Mouse (Mus musculus): ENCODE results near the gene Hivep3. TPM values are rescaled to one million over a fixed set of nuclear protein-coding genes. Genes with fewer than 3 reads are reported as not detected.

Gene Hivep3
- polyA plus RNA-seq, 1 experiment: 1.4 TPM

DNA sequence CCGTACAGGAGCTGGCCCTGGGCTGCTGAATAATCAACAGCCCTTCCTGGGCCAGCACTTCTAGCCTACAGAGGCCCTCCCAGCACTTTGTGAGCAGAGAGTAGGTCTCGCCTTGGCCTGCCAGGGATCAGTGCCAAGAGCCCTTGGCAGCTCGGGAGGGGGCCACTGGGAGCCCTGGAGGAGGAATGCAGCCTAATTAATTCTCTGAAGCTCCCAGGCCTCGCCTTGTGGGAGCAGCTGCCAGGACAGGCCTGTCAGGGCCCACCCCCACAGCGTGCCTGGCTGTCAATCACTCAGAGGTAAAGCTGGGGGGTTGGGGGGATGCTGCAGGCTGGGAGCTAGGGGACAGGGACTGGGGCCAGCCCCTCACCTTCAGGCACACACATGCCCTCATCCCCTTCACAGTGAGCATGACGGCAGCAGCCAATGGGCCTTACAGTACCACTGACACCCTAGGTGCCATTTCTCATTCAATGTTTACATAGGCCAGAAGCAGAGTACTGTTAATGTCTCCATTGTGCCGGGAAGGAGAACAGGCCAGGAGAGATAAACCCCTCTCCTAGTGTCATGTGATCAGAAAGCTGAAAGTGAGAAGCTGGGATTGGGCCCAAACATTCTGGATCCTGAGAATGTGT, 438.6 kb downstream of the Hivep3 start:
- no peaks in the 10 kb centered on the region for H3K79me3 ChIP-seq (ENCODE audit: low read depth)
- no peak overlapping the region for H3K4me3 ChIP-seq (ENCODE audit: insufficient read depth, poor library complexity, severe bottlenecking)
- no peak overlapping the region for H3ac ChIP-seq (ENCODE audit: control insufficient read depth, insufficient read length, low read depth)
- H3K36me3 ChIP-seq (ENCODE audit: control insufficient read depth, insufficient read depth): no peaks in the 10 kb centered on the region
- H3K79me2 ChIP-seq (ENCODE audit: control insufficient read depth, insufficient read depth): no peaks in the 10 kb centered on the region
- TF ChIP-seq CEBPB (IDR thresholded peaks at IDR 0.05; ENCODE audit: low read depth) (no peak), CTCF (IDR thresholded peaks at IDR 0.05; ENCODE audit: control insufficient read depth, insufficient read depth, insufficient read length) (no peak), MYOG (IDR thresholded peaks at IDR 0.05; ENCODE audit: control insufficient read depth, extremely low read depth, insufficient read length) (no peak), MYOD1 (IDR thresholded peaks at IDR 0.05; ENCODE audit: control insufficient read depth, insufficient read length, low read depth) (no peak), FOSL1 (IDR thresholded peaks at IDR 0.05; ENCODE audit: insufficient read depth, low read length, poor library complexity, severe bottlenecking) (no peak), MAX (IDR thresholded peaks at IDR 0.05) (no peak)
- peaks cover 8% of the 10 kb centered on the region for H3K27me3 ChIP-seq (ENCODE audit: control insufficient read depth, insufficient read depth, insufficient read length)

GRCm38 (mm10) chr4:120179123-120179522, 445.5 kb downstream of the Hivep3 start:
- H3K27me3 ChIP-seq (ENCODE audit: control insufficient read depth, insufficient read depth, insufficient read length): peaks cover 33% of the 10 kb centered on the region
- no peak for TF ChIP-seq MYOD1 (IDR thresholded peaks at IDR 0.05; ENCODE audit: control insufficient read depth, insufficient read length, low read depth)
- no peaks in the 10 kb centered on the region for H3K36me3 ChIP-seq (ENCODE audit: control insufficient read depth, insufficient read depth)
- H3K79me3 ChIP-seq (ENCODE audit: low read depth): no peaks in the 10 kb centered on the region
- no peaks in the 10 kb centered on the region for H3K79me2 ChIP-seq (ENCODE audit: control insufficient read depth, insufficient read depth)
- H3ac ChIP-seq (ENCODE audit: control insufficient read depth, insufficient read length, low read depth): no peak overlapping the region
- no peak overlapping the region for H3K4me3 ChIP-seq (ENCODE audit: insufficient read depth, poor library complexity, severe bottlenecking)

- Histone ChIP-seq H3K79me2 (ENCODE audit: control insufficient read depth, insufficient read depth) (no peaks in the 10 kb centered on the region), H3K36me3 (ENCODE audit: control insufficient read depth, insufficient read depth) (no peaks in the 10 kb centered on the region), H3K27me3 (ENCODE audit: control insufficient read depth, insufficient read depth, insufficient read length) (peaks cover 33% of the 10 kb centered on the region), H3K4me3 (ENCODE audit: insufficient read depth, poor library complexity, severe bottlenecking) (no peak overlapping the region), H3ac (ENCODE audit: control insufficient read depth, insufficient read length, low read depth) (no peak overlapping the region), H3K79me3 (ENCODE audit: low read depth) (no peaks in the 10 kb centered on the region)
- no peak for TF ChIP-seq MAX (IDR thresholded peaks at IDR 0.05)
- TF ChIP-seq CTCF (IDR thresholded peaks at IDR 0.05; ENCODE audit: control insufficient read depth, insufficient read depth, insufficient read length): no peak
- TF ChIP-seq CEBPB (IDR thresholded peaks at IDR 0.05; ENCODE audit: low read depth): no peak
- TF ChIP-seq MYOD1 (IDR thresholded peaks at IDR 0.05; ENCODE audit: control insufficient read depth, insufficient read length, low read depth): no peak
- TF ChIP-seq MYOG (IDR thresholded peaks at IDR 0.05; ENCODE audit: control insufficient read depth, extremely low read depth, insufficient read length): no peak
- no peak for TF ChIP-seq USF1 (IDR thresholded peaks at IDR 0.05; ENCODE audit: low read depth)
- no peak for TF ChIP-seq FOSL1 (IDR thresholded peaks at IDR 0.05; ENCODE audit: insufficient read depth, low read length, poor library complexity, severe bottlenecking)
These were observed 447.0 kb downstream of the Hivep3 start for GRCm38 (mm10) chr4:120180535-120180934.

- Histone ChIP-seq H3K27me3 (ENCODE audit: control insufficient read depth, insufficient read depth, insufficient read length) (peaks cover 15% of the 10 kb centered on the region), H3ac (ENCODE audit: control insufficient read depth, insufficient read length, low read depth) (no peak overlapping the region), H3K79me2 (ENCODE audit: control insufficient read depth, insufficient read depth) (no peaks in the 10 kb centered on the region), H3K79me3 (ENCODE audit: low read depth) (no peaks in the 10 kb centered on the region), H3K36me3 (ENCODE audit: control insufficient read depth, insufficient read depth) (no peaks in the 10 kb centered on the region), H3K4me3 (ENCODE audit: insufficient read depth, poor library complexity, severe bottlenecking) (no peak overlapping the region)
- TF ChIP-seq FOSL1 (IDR thresholded peaks at IDR 0.05; ENCODE audit: insufficient read depth, low read length, poor library complexity, severe bottlenecking) (no peak), MAX (IDR thresholded peaks at IDR 0.05) (no peak), CEBPB (IDR thresholded peaks at IDR 0.05; ENCODE audit: low read depth) (no peak), MYOD1 (IDR thresholded peaks at IDR 0.05; ENCODE audit: control insufficient read depth, insufficient read length, low read depth) (no peak), MYOG (IDR thresholded peaks at IDR 0.05; ENCODE audit: control insufficient read depth, extremely low read depth, insufficient read length) (no peak), USF1 (IDR thresholded peaks at IDR 0.05; ENCODE audit: low read depth) (no peak), CTCF (IDR thresholded peaks at IDR 0.05; ENCODE audit: control insufficient read depth, insufficient read depth, insufficient read length) (no peak)
These were observed 450.9 kb downstream of the Hivep3 start for GRCm38 (mm10) chr4:120184374-120184991.

- no peaks in the 10 kb centered on the region for H3K79me3 ChIP-seq (ENCODE audit: low read depth)
- TF ChIP-seq CTCF (IDR thresholded peaks at IDR 0.05; ENCODE audit: control insufficient read depth, insufficient read depth, insufficient read length): no peak
- TF ChIP-seq USF1 (IDR thresholded peaks at IDR 0.05; ENCODE audit: low read depth): no peak
- TF ChIP-seq MYOG (IDR thresholded peaks at IDR 0.05; ENCODE audit: control insufficient read depth, extremely low read depth, insufficient read length): no peak
- TF ChIP-seq MYOD1 (IDR thresholded peaks at IDR 0.05; ENCODE audit: control insufficient read depth, insufficient read length, low read depth): no peak
- no peak for TF ChIP-seq CEBPB (IDR thresholded peaks at IDR 0.05; ENCODE audit: low read depth)
- no peak for TF ChIP-seq FOSL1 (IDR thresholded peaks at IDR 0.05; ENCODE audit: insufficient read depth, low read length, poor library complexity, severe bottlenecking)
- no peak for TF ChIP-seq MAX (IDR thresholded peaks at IDR 0.05)
- H3ac ChIP-seq (ENCODE audit: control insufficient read depth, insufficient read length, low read depth): no peak overlapping the region
- H3K27me3 ChIP-seq (ENCODE audit: control insufficient read depth, insufficient read depth, insufficient read length): peaks cover 4% of the 10 kb centered on the region
- no peaks in the 10 kb centered on the region for H3K79me2 ChIP-seq (ENCODE audit: control insufficient read depth, insufficient read depth)
- no peak overlapping the region for H3K4me3 ChIP-seq (ENCODE audit: insufficient read depth, poor library complexity, severe bottlenecking)
- H3K36me3 ChIP-seq (ENCODE audit: control insufficient read depth, insufficient read depth): no peaks in the 10 kb centered on the region
These were observed 452.9 kb downstream of the Hivep3 start for GRCm38 (mm10) chr4:120186441-120186840.

DNA sequence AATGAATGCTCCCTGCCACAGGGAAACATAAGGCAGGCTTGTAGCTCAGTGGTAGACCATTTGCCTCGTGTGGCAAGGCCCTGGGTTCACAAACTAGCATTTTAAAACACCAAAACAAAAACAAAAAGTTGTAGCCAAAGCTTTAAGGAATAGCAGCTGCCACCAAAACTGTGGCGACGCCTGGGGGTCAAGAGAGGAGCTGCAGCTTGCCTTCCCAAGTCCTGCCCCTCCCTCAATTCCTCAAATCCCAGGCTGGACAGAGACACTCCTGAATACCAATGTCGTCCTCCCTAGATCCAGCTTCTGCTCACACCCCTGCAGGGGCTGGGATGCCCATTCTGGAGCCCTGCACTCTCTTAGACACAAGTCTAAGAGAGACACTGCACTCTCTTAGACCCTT, 453.4 kb downstream of the Hivep3 start:
- Histone ChIP-seq H3K79me2 (ENCODE audit: control insufficient read depth, insufficient read depth) (no peaks in the 10 kb centered on the region), H3K79me3 (ENCODE audit: low read depth) (no peaks in the 10 kb centered on the region), H3K27me3 (ENCODE audit: control insufficient read depth, insufficient read depth, insufficient read length) (peaks cover 4% of the 10 kb centered on the region), H3K4me3 (ENCODE audit: insufficient read depth, poor library complexity, severe bottlenecking) (no peak overlapping the region), H3K36me3 (ENCODE audit: control insufficient read depth, insufficient read depth) (no peaks in the 10 kb centered on the region), H3ac (ENCODE audit: control insufficient read depth, insufficient read length, low read depth) (no peak overlapping the region)
- TF ChIP-seq MAX (IDR thresholded peaks at IDR 0.05): no peak
- no peak for TF ChIP-seq MYOD1 (IDR thresholded peaks at IDR 0.05; ENCODE audit: control insufficient read depth, insufficient read length, low read depth)
- TF ChIP-seq MYOG (IDR thresholded peaks at IDR 0.05; ENCODE audit: control insufficient read depth, extremely low read depth, insufficient read length): no peak
- TF ChIP-seq CEBPB (IDR thresholded peaks at IDR 0.05; ENCODE audit: low read depth): no peak
- no peak for TF ChIP-seq USF1 (IDR thresholded peaks at IDR 0.05; ENCODE audit: low read depth)
- no peak for TF ChIP-seq FOSL1 (IDR thresholded peaks at IDR 0.05; ENCODE audit: insufficient read depth, low read length, poor library complexity, severe bottlenecking)
- no peak for TF ChIP-seq CTCF (IDR thresholded peaks at IDR 0.05; ENCODE audit: control insufficient read depth, insufficient read depth, insufficient read length)
